Mouse (Mus musculus) intestine, postnatal 0 days (tissue): ENCODE measurements around the gene Saysd1. TPM values are rescaled to one million over a fixed set of nuclear protein-coding genes. Genes with fewer than 3 reads are reported as not detected.
A peak's percentile ranks its signal among the peaks of the same experiment; 100 is the strongest.

Source experiments
- ATAC-seq: fragments of 200-750 bp; cut with Nextera tagmentation; 2 replicates; pipeline ENCODE4 v1.8.0; 2017; ENCODE audit warnings: mild to moderate bottlenecking, moderate TSS enrichment, moderate library complexity
- H3K27ac ChIP-seq: fragments of 300-500 bp; sonication (generic); 2 replicates; pipeline ENCODE4 v1.5.1; 2014; ENCODE audit warnings: mild to moderate bottlenecking, low read depth, low read length, moderate library complexity
- H3K27me3 ChIP-seq: fragments of 300-500 bp; sonication (generic); replicated peaks from 2 replicates; pipeline ENCODE4 v1.6.1; 2014; ENCODE audit warnings: low read length, mixed read lengths; ENCODE audit not compliant: control insufficient read depth, insufficient read depth
- H3K36me3 ChIP-seq: fragments of 300-500 bp; sonication (generic); 2 replicates; pipeline ENCODE4 v1.6.1; 2014; ENCODE audit warnings: mild to moderate bottlenecking, moderate library complexity; ENCODE audit not compliant: control insufficient read depth, insufficient read depth
- H3K4me1 ChIP-seq: fragments of 300-500 bp; sonication (generic); replicated peaks from 2 replicates; pipeline ENCODE4 v1.6.1; 2014; ENCODE audit warnings: antibody characterized with exemption, low read length, mixed read lengths; ENCODE audit not compliant: control insufficient read depth, insufficient read depth
- H3K4me2 ChIP-seq: fragments of 300-500 bp; sonication (generic); replicated peaks from 2 replicates; pipeline ENCODE4 v1.6.1; 2014; ENCODE audit warnings: low read depth, mild to moderate bottlenecking, moderate library complexity
- H3K4me3 ChIP-seq: fragments of 300-500 bp; sonication (generic); 2 replicates; pipeline ENCODE4 v1.5.1; 2014; ENCODE audit warnings: low read depth, low read length
- H3K9ac ChIP-seq: fragments of 300-500 bp; sonication (generic); 2 replicates; pipeline ENCODE4 v1.6.1; 2014; ENCODE audit warnings: mild to moderate bottlenecking, low read depth, low read length
- H3K9me3 ChIP-seq: fragments of 300-500 bp; sonication (generic); 2 replicates; pipeline ENCODE4 v1.6.1; 2016; ENCODE audit warnings: mixed run types; ENCODE audit not compliant: control insufficient read depth
- CTCF ChIP-seq: sonication (generic); IDR thresholded peaks from 2 replicates; pipeline ENCODE4 v1.5.1; 2016; ENCODE audit warnings: low read depth, mild to moderate bottlenecking, control low read depth, antibody characterized with exemption, moderate library complexity
- WGBS: fragments of 180-500 bp; shearing (Covaris S2); extraction: QIAGEN DNeasy Blood & Tissue Kit; methylation state at CpG from one replicate; pipeline ENCODE4 v1.1.7; 2014; 5-methylcytosine and 5-hydroxymethylcytosine counted together
- polyA plus RNA-seq: library from polyadenylated mRNA; unstranded; fragments of >200 nt; fragmentation: Nextera tagmentation; extraction: Ambion mirVana; gene quantifications from 2 replicates; pipeline ENCODE4 v1.2.1, GENCODE M21; 2015

The Saysd1 gene
- polyA plus RNA-seq, 1 experiment from 2014 or later: 55.6 TPM

- Histone ChIP-seq H3K9me3 (no peaks in the 10 kb centered on the region), H3K27ac (peak overlapping the region; percentile 68), H3K36me3 (peaks cover 18% of the 10 kb centered on the region; the same call in 1 of the 2 replicates), H3K27me3 (no peaks in the 10 kb centered on the region), H3K4me1 (no peaks in the 10 kb centered on the region), H3K4me2 (0 out of 2 replicates have a peak overlapping the region, but pooled peaks have one; percentile 24), H3K9ac (no peak overlapping the region), H3K4me3 (no peak overlapping the region)
- peak; percentile 87 for ATAC-seq
- no peak for TF ChIP-seq CTCF
- whole genome bisulfite sequencing: 53% methylated on average over 22 of the region's 22 CpGs
These were observed 11.1 kb upstream of the Saysd1 start for GRCm38 (mm10) chr14:20149127-20150080.

GRCm38 (mm10) chr14:20148514-20148913 is 10.2 kb upstream of the Saysd1 start:
- Histone ChIP-seq H3K27ac (peak overlapping the region; percentile 68; the same call in 1 of the 2 replicates), H3K4me3 (no peak overlapping the region), H3K9ac (no peak overlapping the region), H3K9me3 (no peaks in the 10 kb centered on the region), H3K36me3 (peaks cover 24% of the 10 kb centered on the region), H3K27me3 (no peaks in the 10 kb centered on the region), H3K4me1 (no peaks in the 10 kb centered on the region), H3K4me2 (no peak overlapping the region)
- no peak for ATAC-seq
- 73% methylated on average over 11 of the region's 11 CpGs for WGBS
- no peak for TF ChIP-seq CTCF

GRCm38 (mm10) chr14:20147854-20148253 is 9.5 kb upstream of the Saysd1 start:
- ATAC-seq: no peak
- no peak overlapping the region for H3K27ac ChIP-seq
- H3K9ac ChIP-seq: no peak overlapping the region
- no peaks in the 10 kb centered on the region for H3K27me3 ChIP-seq
- H3K9me3 ChIP-seq: no peaks in the 10 kb centered on the region
- no peaks in the 10 kb centered on the region for H3K4me1 ChIP-seq
- H3K4me2 ChIP-seq: no peak overlapping the region
- TF ChIP-seq CTCF: no peak
- WGBS: 91% methylated on average over 7 of the region's 7 CpGs
- H3K4me3 ChIP-seq: no peak overlapping the region
- H3K36me3 ChIP-seq: peaks cover 30% of the 10 kb centered on the region

GRCm38 (mm10) chr14:20144093-20144492 is 5.8 kb upstream of the Saysd1 start:
- Histone ChIP-seq H3K9ac (no peak overlapping the region), H3K27ac (no peak overlapping the region), H3K27me3 (no peaks in the 10 kb centered on the region), H3K9me3 (no peaks in the 10 kb centered on the region), H3K4me1 (no peaks in the 10 kb centered on the region), H3K4me3 (no peak overlapping the region), H3K4me2 (no peak overlapping the region), H3K36me3 (peaks cover 56% of the 10 kb centered on the region)
- TF ChIP-seq CTCF: no peak
- ATAC-seq: no peak
- WGBS: 67% methylated on average over 4 of the region's 4 CpGs

- H3K27me3 ChIP-seq: no peaks in the 10 kb centered on the region
- WGBS: 49% methylated on average over 10 of the region's 10 CpGs
- H3K4me3 ChIP-seq: no peak overlapping the region
- no peak for TF ChIP-seq CTCF
- 0 out of 2 replicates have a peak, but pooled peaks cover 2% of the 10 kb centered on the region for H3K36me3 ChIP-seq
- no peaks in the 10 kb centered on the region for H3K9me3 ChIP-seq
- no peaks in the 10 kb centered on the region for H3K4me1 ChIP-seq
- peak overlapping the region; percentile 91 for H3K27ac ChIP-seq
- no peak overlapping the region for H3K9ac ChIP-seq
- peak; percentile 83 for ATAC-seq
- H3K4me2 ChIP-seq: no peak overlapping the region
These were observed 3.2 kb downstream of the Saysd1 start for GRCm38 (mm10) chr14:20134965-20135671.

- Histone ChIP-seq H3K4me1 (0 out of 2 replicates have a peak, but pooled peaks cover 6% of the 10 kb centered on the region), H3K36me3 (no peaks in the 10 kb centered on the region), H3K27ac (peak overlapping the region; percentile 64), H3K9ac (no peak overlapping the region), H3K4me3 (no peak overlapping the region), H3K27me3 (no peaks in the 10 kb centered on the region), H3K9me3 (no peaks in the 10 kb centered on the region), H3K4me2 (no peak overlapping the region)
- ATAC-seq: peak; percentile 87
- TF ChIP-seq CTCF: peak; percentile 32
- 33% methylated on average over 6 of the region's 6 CpGs for WGBS
These were observed 10.2 kb downstream of the Saysd1 start for GRCm38 (mm10) chr14:20128162-20128561.
